Mouse (Mus musculus) thymus, postnatal 36 days (tissue): ENCODE data around the gene Bcl2l15.
"Not testable (repeated sequence)": the region's sequence is repeated elsewhere in the genome, so short reads cannot be mapped to it uniquely, and the experiment has no call there.

Source experiments
- DNase-seq, 2 experiments: peaks; one replicate each; pipeline ENCODE4 v3.0.0; 2022; ENCODE audit warnings: mixed read lengths in 2 of 2

Gene Bcl2l15

GRCm38 (mm10) chr3:103832426-103832825 is at the start of gene Bcl2l15:
TSS of gene Bcl2l15 (plus strand) at chr3:103832601.
- no peak for DNase-seq

DNA sequence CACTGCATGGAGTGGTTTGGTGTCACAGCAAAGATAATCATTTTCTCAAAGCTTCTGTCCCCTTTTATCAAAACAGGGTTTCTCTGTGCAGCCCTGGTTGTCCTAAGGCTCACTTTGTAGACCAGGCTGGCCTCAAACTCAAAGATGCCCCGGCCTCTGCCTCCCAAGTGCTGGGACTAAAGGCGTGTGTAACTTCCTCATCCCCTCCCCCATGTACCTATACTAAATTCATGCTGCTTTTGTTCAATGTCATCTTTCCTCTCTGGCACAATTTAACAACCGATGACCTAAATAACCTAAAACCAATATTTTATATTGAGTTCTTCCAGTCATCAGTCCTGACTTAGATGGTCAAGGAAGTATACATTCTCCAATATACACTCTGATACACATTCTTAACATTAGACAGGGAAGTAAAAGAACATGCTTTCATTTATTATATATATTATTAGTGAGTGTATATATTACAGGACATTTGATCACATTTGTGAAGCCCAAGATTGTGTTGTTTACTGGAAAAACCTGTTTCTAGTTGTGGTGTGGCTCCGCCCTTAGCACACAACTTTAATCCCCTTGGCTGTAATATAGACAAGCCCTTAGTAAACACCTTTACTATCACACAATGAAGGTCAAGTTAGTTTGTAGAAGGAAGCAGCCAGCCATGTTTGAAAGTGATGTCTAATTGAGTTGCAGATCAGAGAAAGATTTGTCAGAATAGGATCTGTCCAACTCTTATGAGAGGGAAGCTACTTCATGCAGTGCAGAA is 49.4 kb upstream of the Bcl2l15 start:
- DNase-seq = no peak

GRCm38 (mm10) chr3:103787225-103787624 is 45.2 kb upstream of the Bcl2l15 start:
- DNase-seq = no peak

DNA sequence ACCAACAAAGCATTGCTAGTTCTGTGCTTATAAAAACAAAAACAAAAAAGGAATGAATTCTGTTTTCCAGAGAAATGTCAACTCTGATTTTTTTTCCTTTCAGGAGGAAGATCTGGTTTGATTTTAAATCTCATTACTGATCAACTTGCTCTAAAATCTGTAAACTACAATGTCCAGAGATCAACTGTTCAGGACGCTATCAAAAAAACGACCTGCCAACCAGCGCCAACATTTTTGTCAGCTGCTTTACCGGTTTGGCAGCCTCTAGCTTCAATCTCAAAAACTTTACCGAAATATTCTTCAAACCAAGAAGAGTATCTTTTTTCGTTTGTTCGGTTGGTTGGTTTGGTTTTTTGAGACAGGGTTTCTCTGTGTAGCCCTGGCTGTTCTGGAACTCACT is 43.3 kb upstream of the Bcl2l15 start:
- no peak for DNase-seq

DNA sequence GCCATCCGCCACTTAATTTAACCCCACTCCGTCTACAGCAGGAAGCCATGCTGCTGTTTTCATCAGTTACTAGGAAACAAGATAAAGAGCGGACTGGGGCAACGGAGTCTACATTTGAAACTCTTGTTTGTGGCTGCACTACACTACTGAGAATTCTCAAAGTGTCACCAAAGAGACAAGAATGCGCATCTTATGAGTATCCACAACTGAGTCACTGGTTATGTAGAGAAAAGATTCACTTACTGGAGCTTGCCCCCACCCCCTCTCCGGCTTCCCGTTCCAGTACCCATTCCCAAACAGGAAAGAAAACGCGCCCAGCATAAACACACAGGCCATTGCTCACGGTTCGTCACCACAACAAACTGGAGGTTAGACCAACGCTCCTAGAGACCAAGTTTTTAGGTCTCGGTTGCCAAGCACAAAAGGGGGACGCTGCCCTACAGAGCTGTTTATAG is 42.5 kb upstream of the Bcl2l15 start:
- DNase-seq = peak; percentile 37 to 40

DNA sequence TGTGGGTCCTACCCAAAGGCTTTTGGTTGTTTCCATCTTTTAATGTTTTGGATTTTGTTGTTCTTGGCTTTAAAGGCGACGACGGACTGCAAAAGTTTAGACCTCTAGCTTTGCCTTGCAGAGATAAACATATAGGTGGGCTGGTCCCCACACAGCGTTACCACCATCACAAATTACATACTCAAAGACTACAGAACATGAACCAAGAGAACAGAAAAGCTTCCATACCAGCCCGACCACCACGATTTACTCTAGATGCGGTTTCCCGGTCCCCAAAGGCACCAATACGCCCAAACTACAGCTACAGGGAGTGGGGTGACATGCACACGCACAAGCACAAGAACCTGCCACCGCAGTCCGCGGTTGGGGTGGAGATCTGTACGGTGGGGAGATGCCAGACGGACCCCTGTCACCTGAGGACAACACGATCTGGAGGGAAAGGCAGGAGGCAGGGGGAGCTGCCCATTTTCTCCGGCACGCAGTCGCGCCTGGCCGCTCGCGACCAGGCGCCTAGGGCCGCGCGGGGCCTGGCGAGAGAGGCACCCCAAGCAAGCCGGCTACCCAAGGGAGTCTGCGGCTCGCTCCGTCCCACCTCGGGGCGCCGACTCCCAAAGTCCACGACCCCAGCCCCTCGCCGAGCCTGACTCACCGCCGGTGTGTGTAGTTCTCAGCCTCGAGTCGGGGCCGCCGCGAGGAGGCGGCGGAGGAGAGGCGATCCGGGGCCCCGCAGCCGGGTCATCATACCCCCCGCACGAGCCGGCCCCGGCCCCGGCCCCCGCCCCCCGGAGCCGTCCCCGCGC is 41.9 kb upstream of the Bcl2l15 start:
- DNase-seq = peak; percentile 54 to 69

- peak; percentile 93 to 96 for DNase-seq
Observed at GRCm38 (mm10) chr3:103791230-103792110, 40.9 kb upstream of the Bcl2l15 start, which contains the start of gene Hipk1. TSS of gene Hipk1 (minus strand) at chr3:103791563.

DNA sequence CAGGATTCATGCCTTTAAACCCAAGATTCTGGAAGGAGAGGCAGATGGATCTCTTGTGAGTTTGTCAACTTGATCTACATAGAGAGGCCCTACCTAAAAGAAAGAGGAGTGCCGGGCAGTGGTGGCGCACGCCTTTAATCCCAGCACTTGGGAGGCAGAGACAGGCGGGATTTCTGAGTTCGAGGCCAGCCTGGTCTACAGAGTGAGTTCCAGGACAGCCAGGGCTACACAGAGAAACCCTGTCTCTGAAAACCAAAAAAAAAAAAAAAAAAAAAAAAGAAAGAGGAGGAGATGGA is 40.3 kb upstream of the Bcl2l15 start:
- not testable (repeated sequence) for DNase-seq

DNA sequence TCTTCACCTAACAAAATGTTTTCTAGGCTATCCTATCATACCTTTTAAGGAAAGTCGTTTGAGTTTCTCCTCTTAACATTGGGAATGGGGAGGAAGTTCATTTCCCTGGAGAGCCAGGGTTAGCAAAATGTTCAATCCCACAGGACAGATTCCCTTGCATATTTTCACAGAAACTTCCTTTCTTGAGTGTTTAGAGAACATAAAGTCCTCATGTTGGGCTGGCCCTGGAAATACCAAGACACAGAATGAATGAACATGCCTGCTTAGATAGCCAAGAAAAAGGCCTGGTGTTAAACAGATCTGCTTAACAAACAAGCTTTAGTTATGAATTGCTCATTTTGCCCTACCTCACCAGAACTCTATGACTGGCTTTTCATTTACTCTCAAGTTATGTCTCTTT is 39.8 kb upstream of the Bcl2l15 start:
- no peak for DNase-seq

- DNase-seq = no peak
Observed at GRCm38 (mm10) chr3:103796389-103796788, 36.0 kb upstream of the Bcl2l15 start.

DNA sequence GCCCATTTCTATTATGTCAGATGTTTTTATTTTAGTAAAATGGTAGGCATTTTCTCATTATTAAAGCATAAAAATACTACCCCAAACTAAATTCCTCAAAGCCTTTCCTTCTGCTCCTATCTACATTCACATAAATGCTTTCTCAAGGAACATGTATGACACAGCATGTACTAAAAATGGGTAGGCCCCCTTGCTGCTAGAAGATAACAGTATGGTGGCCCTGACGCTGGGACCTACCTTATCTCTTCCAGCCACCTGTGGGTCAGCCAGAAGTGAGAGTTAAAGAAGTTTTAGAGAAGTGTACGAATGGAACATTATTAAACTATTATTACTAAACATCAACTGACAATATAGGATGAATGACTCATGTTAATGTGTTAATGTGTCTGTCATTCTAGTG is 32.9 kb upstream of the Bcl2l15 start:
- no peak for DNase-seq

GRCm38 (mm10) chr3:103801631-103802531 is 30.5 kb upstream of the Bcl2l15 start:
- DNase-seq = peak; percentile 49 to 51

GRCm38 (mm10) chr3:103802861-103803260 is 29.5 kb upstream of the Bcl2l15 start:
- DNase-seq = peak; percentile 38 to 43

- DNase-seq = no peak
Observed at GRCm38 (mm10) chr3:103805671-103806070, 26.7 kb upstream of the Bcl2l15 start.

GRCm38 (mm10) chr3:103808891-103809798 is 23.3 kb upstream of the Bcl2l15 start, which contains the start of the genes Dclre1b, Ap4b1 and Gm43064:
TSS of gene Dclre1b (minus strand) at chr3:103809444.
TSS of gene Ap4b1 (plus strand) at chr3:103809520.
TSS of gene Gm43064 (plus strand) at chr3:103809573.
- peak; percentile 91 to 95 for DNase-seq

DNA sequence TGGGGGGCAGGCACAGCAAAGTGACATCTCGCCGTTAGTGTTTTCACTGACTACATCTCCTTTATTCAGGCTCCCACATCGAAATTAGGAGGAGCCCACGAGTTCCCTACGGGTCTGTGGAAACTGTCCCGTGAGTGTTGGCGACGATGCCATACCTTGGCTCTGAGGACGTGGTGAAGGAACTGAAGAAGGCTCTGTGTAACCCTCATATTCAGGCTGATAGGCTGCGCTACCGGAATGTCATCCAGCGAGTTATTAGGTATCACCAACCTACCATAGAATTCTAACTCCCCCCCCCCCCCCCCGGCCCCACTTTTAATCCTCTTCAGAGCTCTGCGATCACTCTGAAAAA is 22.6 kb upstream of the Bcl2l15 start:
- no peak for DNase-seq

GRCm38 (mm10) chr3:103810967-103811366 is 21.4 kb upstream of the Bcl2l15 start:
- DNase-seq = no peak

GRCm38 (mm10) chr3:103827548-103827947 is 4.9 kb upstream of the Bcl2l15 start:
- peak in 1 of 2 experiments; percentile 19 for DNase-seq

DNA sequence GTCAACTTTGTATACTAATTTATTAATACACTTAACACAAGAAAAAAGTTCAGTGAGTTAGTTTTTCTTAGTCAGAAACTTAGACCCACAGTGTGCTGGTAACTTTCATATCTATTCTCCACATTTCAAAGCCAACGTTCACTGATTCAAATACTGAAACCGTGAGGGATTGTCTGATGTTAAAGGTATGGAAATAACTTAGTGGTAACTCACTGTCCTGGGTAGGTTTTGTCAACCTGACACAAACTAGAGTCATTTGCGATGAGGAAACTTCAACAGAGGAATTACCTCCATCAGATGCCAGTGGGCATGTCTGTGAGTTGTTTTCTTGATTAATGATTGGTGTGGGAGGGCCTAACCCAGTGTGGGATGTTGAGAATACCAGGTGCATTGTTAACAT is 3.4 kb upstream of the Bcl2l15 start:
- no peak for DNase-seq

- not testable (repeated sequence) for DNase-seq
Observed at GRCm38 (mm10) chr3:103830681-103831080, 1.7 kb upstream of the Bcl2l15 start.

DNA sequence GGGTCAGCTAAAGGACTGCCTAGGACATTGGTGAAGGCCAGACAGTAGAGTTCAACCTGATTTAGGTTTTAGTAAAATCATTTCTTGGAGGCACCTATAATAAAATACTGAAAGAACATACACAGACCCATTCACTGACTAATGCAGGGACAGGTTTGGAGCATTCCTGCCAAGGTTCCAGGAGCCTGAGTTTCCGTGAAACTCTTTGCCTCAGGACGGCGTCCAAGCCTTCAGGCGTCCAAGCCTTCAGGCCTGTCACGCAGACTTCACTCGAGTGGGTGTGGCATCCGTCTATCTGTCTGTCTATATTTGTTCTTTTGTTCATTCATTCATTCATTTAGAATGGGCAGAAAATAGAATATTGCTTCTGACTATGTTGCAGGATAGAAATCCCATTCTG is 1.3 kb upstream of the Bcl2l15 start:
- no peak for DNase-seq
